Mouse (Mus musculus) liver, embryonic 14.5 days (tissue): ENCODE data around the gene Dab2ip. TPM values are rescaled to one million over a fixed set of nuclear protein-coding genes. Genes with fewer than 3 reads are reported as not detected.
A peak's percentile ranks its signal among the peaks of the same experiment; 100 is the strongest.

Experiments used
- ATAC-seq: fragments of 200-750 bp; cut with Nextera tagmentation; 2 replicates; pipeline ENCODE4 v1.8.0; 2017; ENCODE audit warnings: moderate number of reproducible peaks, mild to moderate bottlenecking, moderate library complexity; ENCODE audit not compliant: insufficient read depth
- DNase-seq, 3 experiments: peaks; one replicate each; pipeline ENCODE4 v3.0.0-alpha.2; 2012 to 2013; ENCODE audit warnings: low read depth in 3 of 3, low spot score in 3 of 3
- H3K27ac ChIP-seq: fragments of 300-500 bp; sonication (generic); 2 replicates; pipeline ENCODE4 v1.5.1; 2014; ENCODE audit warnings: moderate library complexity, mild to moderate bottlenecking, control low read depth, inconsistent platforms
- H3K27me3 ChIP-seq: fragments of 300-500 bp; sonication (generic); 2 replicates; pipeline ENCODE4 v1.6.1; 2014; ENCODE audit warnings: mild to moderate bottlenecking, low read length, moderate library complexity; ENCODE audit not compliant: control insufficient read depth, insufficient read depth
- H3K36me3 ChIP-seq: fragments of 300-500 bp; sonication (generic); replicated peaks from 2 replicates; pipeline ENCODE4 v1.6.1; 2014; ENCODE audit warnings: low read depth; ENCODE audit not compliant: control insufficient read depth, insufficient read depth
- H3K4me1 ChIP-seq, 2 experiments: fragments of 200-500 bp in 1 of 2; fragments of 300-500 bp in 1 of 2; sonication (generic) in 1 of 2; replicated peaks; 2 replicates each; pipeline ENCODE4 v1.6.1; 2012 to 2014; ENCODE audit warnings: antibody characterized with exemption in 1 of 2, inconsistent platforms in 1 of 2, low read length in 1 of 2; ENCODE audit not compliant: control insufficient read depth in 2 of 2, insufficient read depth in 2 of 2
- H3K4me2 ChIP-seq: fragments of 300-500 bp; sonication (generic); 2 replicates; pipeline ENCODE4 v1.6.1; 2014; ENCODE audit warnings: low read depth, mild to moderate bottlenecking, control low read depth, moderate library complexity
- H3K4me3 ChIP-seq, 2 experiments: fragments of 200-500 bp in 1 of 2; fragments of 300-500 bp in 1 of 2; sonication (generic) in 1 of 2; 2 replicates each; pipeline ENCODE4 v1.5.1; 2012 to 2014; ENCODE audit warnings: low read depth in 2 of 2, low read length in 2 of 2, mild to moderate bottlenecking in 2 of 2, control low read depth in 1 of 2, inconsistent platforms in 1 of 2, moderate library complexity in 1 of 2; ENCODE audit not compliant: insufficient read depth in 1 of 2
- H3K9ac ChIP-seq: fragments of 300-500 bp; sonication (generic); replicated peaks from 2 replicates; pipeline ENCODE4 v1.6.1; 2014; ENCODE audit warnings: mild to moderate bottlenecking, control low read depth, moderate library complexity
- H3K9me3 ChIP-seq: fragments of 300-500 bp; sonication (generic); 2 replicates; pipeline ENCODE4 v1.6.1; 2016; ENCODE audit warnings: low read length, mixed read lengths; ENCODE audit not compliant: control insufficient read depth
- CTCF ChIP-seq: IDR thresholded peaks from 2 replicates; pipeline ENCODE4 v1.5.1; 2016; ENCODE audit warnings: antibody characterized with exemption, low read depth, control low read depth
- EP300 ChIP-seq: IDR thresholded peaks from 2 replicates; pipeline ENCODE4 v1.6.1; 2016; ENCODE audit warnings: antibody characterized with exemption, low read depth
- WGBS: fragments of 180-500 bp; shearing (Covaris S2); extraction: QIAGEN DNeasy Blood & Tissue Kit; methylation state at CpG from one replicate; pipeline ENCODE4 v1.1.7; 2014; ENCODE audit not compliant: insufficient replicate concordance; 5-methylcytosine and 5-hydroxymethylcytosine counted together
- polyA plus RNA-seq, 2 experiments: library from polyadenylated mRNA; depleted of rRNA in 1 of 2; stranded (reverse) in 1 of 2; unstranded in 1 of 2; fragments of >200 nt; fragmentation: Nextera tagmentation in 1 of 2; extraction: Ambion mirVana in 1 of 2; gene quantifications; 2 replicates each; pipeline versions ENCODE4 v1.2.1 to v1.2.3; 2012 to 2014

Dab2ip gene
- polyA plus RNA-seq, 2 experiments: 3.2 to 4.0 TPM

- Histone ChIP-seq H3K9ac (no peak overlapping the region), H3K36me3 (no peaks in the 10 kb centered on the region), H3K9me3 (no peaks in the 10 kb centered on the region), H3K27me3 (no peaks in the 10 kb centered on the region), H3K4me3 (no peak overlapping the region), H3K4me1 (peaks cover 0 to 2% of the 10 kb centered on the region in 2 experiments; a peak in 2 of 4 replicates), H3K4me2 (no peak overlapping the region), H3K27ac (no peak overlapping the region)
- 66% methylated on average over 7 of the region's 7 CpGs for WGBS
- no peak for DNase-seq
- ATAC-seq: no peak
- TF ChIP-seq EP300 (no peak), CTCF (no peak)
Measured at GRCm38 (mm10) chr2:35628052-35628451, 70.0 kb downstream of the Dab2ip start.

- WGBS: 60% methylated on average over 4 of the region's 4 CpGs
- no peak overlapping the region for H3K9ac ChIP-seq
- no peaks in the 10 kb centered on the region; a peak in 2 of 4 replicates for H3K4me1 ChIP-seq
- no peaks in the 10 kb centered on the region for H3K36me3 ChIP-seq
- no peaks in the 10 kb centered on the region for H3K9me3 ChIP-seq
- DNase-seq (no peak), ATAC-seq (no peak)
- H3K27ac ChIP-seq: no peak overlapping the region
- no peak overlapping the region for H3K4me3 ChIP-seq
- H3K4me2 ChIP-seq: no peak overlapping the region
- no peak for TF ChIP-seq EP300
- TF ChIP-seq CTCF: no peak
- H3K27me3 ChIP-seq: no peaks in the 10 kb centered on the region
Measured at GRCm38 (mm10) chr2:35628656-35629055, 70.6 kb downstream of the Dab2ip start.

- no peaks in the 10 kb centered on the region for H3K36me3 ChIP-seq
- no peak overlapping the region for H3K27ac ChIP-seq
- DNase-seq: no peak
- WGBS: 77% methylated on average over 7 of the region's 8 CpGs
- TF ChIP-seq CTCF (no peak), EP300 (no peak)
- H3K4me3 ChIP-seq: no peak overlapping the region
- H3K4me1 ChIP-seq: no peaks in the 10 kb centered on the region; a peak in 1 of 4 replicates
- no peak overlapping the region for H3K9ac ChIP-seq
- H3K4me2 ChIP-seq: no peak overlapping the region
- no peak for ATAC-seq
- H3K9me3 ChIP-seq: no peaks in the 10 kb centered on the region
- H3K27me3 ChIP-seq: no peaks in the 10 kb centered on the region
Measured at GRCm38 (mm10) chr2:35629126-35629525, 71.1 kb downstream of the Dab2ip start.

GRCm38 (mm10) chr2:35633392-35633791 is 75.3 kb downstream of the Dab2ip start:
- 68% methylated on average over 4 of the region's 4 CpGs for WGBS
- Histone ChIP-seq H3K36me3 (no peaks in the 10 kb centered on the region), H3K4me3 (no peak overlapping the region), H3K27me3 (no peaks in the 10 kb centered on the region), H3K4me1 (no peaks in the 10 kb centered on the region; a peak in 1 of 4 replicates), H3K9ac (no peak overlapping the region), H3K27ac (no peak overlapping the region), H3K4me2 (no peak overlapping the region), H3K9me3 (no peaks in the 10 kb centered on the region)
- DNase-seq (no peak), ATAC-seq (no peak)
- TF ChIP-seq CTCF (peak; percentile 40), EP300 (no peak)

- H3K4me1 ChIP-seq: no peaks in the 10 kb centered on the region
- 61% methylated on average over 4 of the region's 4 CpGs for WGBS
- no peak for ATAC-seq
- no peak overlapping the region for H3K4me3 ChIP-seq
- H3K4me2 ChIP-seq: no peak overlapping the region
- H3K36me3 ChIP-seq: no peaks in the 10 kb centered on the region
- no peak for DNase-seq
- H3K9me3 ChIP-seq: no peaks in the 10 kb centered on the region
- H3K9ac ChIP-seq: no peak overlapping the region
- no peak overlapping the region for H3K27ac ChIP-seq
- no peak for TF ChIP-seq CTCF
- no peak for TF ChIP-seq EP300
- no peaks in the 10 kb centered on the region for H3K27me3 ChIP-seq
Measured at GRCm38 (mm10) chr2:35634963-35635362, 76.9 kb downstream of the Dab2ip start.
